Mouse (Mus musculus): ENCODE data around the gene Ccdc117. TPM values are rescaled to one million over a fixed set of nuclear protein-coding genes. Genes with fewer than 3 reads are reported as not detected.

The Ccdc117 gene
- total RNA-seq, 1 experiment: 27.4 TPM

DNA sequence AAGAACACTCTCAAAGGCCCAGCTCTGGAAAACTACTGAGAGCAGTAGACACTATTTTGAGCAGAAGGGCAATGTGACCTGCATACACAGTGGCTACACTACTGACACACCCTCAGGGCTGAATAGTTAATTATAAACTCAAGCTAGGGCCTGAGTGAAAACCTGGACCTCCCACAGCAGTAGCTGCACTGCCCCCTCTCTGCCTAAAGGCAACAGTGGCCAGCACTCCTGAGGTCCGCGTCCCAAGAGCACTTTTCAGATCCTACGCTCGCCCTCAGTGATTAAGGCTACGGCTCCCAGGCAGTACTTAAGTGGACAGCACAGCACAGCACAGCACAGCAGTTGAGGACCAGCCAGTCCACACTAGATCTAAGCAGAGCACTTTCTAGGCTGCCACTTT lies 8.9 kb downstream of the Ccdc117 start:
- no peak for DNase-seq (ENCODE audit: low read depth, low spot score)
- TF ChIP-seq HCFC1 (IDR thresholded peaks at IDR 0.05; ENCODE audit: borderline replicate concordance, insufficient read depth, low read length) (no peak), CHD2 (IDR thresholded peaks at IDR 0.05; ENCODE audit: low read depth, low read length) (no peak), ZC3H11A (IDR thresholded peaks at IDR 0.05; ENCODE audit: borderline replicate concordance, low read depth, low read length) (no peak), MAFK (IDR thresholded peaks at IDR 0.05; ENCODE audit: insufficient read depth, low read depth, low read length) (no peak), ZNF384 (IDR thresholded peaks at IDR 0.05; ENCODE audit: low read depth, low read length) (no peak)
- Histone ChIP-seq H3K9me3 (ENCODE audit: control insufficient read depth, insufficient read depth, low read depth, low read length) (no peaks in the 10 kb centered on the region), H3K27ac (ENCODE audit: insufficient read depth, low read depth, low read length, poor library complexity, severe bottlenecking) (no peak overlapping the region), H3K36me3 (ENCODE audit: control insufficient read depth, insufficient read depth, low read length, poor library complexity, severe bottlenecking) (peaks cover 59% of the 10 kb centered on the region), H3K4me1 (ENCODE audit: control insufficient read depth in 2 of 2, insufficient read depth in 2 of 2, low read length in 2 of 2, poor library complexity in 1 of 2) (0 out of 4 replicates have a peak, but pooled peaks cover 0 to 9% of the 10 kb centered on the region in 2 experiments), H3K4me3 (ENCODE audit: insufficient read depth in 1 of 2, low read depth in 1 of 2, low read length in 2 of 2, poor library complexity in 1 of 2, severe bottlenecking in 1 of 2) (no peak overlapping the region), H3K9ac (ENCODE audit: insufficient read depth, low read depth, low read length, poor library complexity, severe bottlenecking) (no peak overlapping the region)
- in situ Hi-C loops (cut with MboI; ENCODE audit: low sequenced_read_pairs in 2 of 2, unreplicated experiment in 2 of 2): loop anchor here in 1 of 2 experiments (5.0 kb wide), 1 partner anchor 46 kb away; no protein-coding TSS in a partner anchor

DNA sequence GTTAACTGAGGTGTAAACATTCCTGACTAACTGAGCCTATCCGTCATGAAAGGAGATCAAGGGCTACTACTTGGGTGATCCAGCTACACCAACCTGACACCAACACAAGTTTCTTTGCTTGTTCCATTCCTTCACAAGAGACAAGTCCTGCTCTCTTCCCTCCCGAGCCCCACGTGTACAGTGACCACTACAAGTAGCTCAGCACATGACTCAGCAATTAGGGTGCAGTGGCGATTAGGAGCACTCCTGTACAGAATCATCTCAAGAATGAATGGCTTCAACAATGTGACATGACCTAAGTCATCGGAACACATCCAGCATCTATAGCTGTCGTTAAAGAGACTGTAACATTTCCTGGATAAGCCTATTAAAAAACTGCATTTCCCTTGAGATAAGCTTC lies 11.3 kb downstream of the Ccdc117 start:
- Histone ChIP-seq H3K9ac (ENCODE audit: insufficient read depth, low read depth, low read length, poor library complexity, severe bottlenecking) (no peak overlapping the region), H3K4me1 (ENCODE audit: control insufficient read depth in 2 of 2, insufficient read depth in 2 of 2, low read length in 2 of 2, poor library complexity in 1 of 2) (0 out of 4 replicates have a peak, but pooled peaks cover 0 to 9% of the 10 kb centered on the region in 2 experiments), H3K4me3 (ENCODE audit: insufficient read depth in 1 of 2, low read depth in 1 of 2, low read length in 2 of 2, poor library complexity in 1 of 2, severe bottlenecking in 1 of 2) (no peak overlapping the region), H3K27ac (ENCODE audit: insufficient read depth, low read depth, low read length, poor library complexity, severe bottlenecking) (no peak overlapping the region), H3K9me3 (ENCODE audit: control insufficient read depth, insufficient read depth, low read depth, low read length) (no peaks in the 10 kb centered on the region), H3K36me3 (ENCODE audit: control insufficient read depth, insufficient read depth, low read length, poor library complexity, severe bottlenecking) (peaks cover 54% of the 10 kb centered on the region)
- in situ Hi-C loops (cut with MboI; ENCODE audit: low sequenced_read_pairs in 2 of 2, unreplicated experiment in 2 of 2): loop anchor here in 1 of 2 experiments (5.0 kb wide), 1 partner anchor 43 kb away; no protein-coding TSS in a partner anchor
- TF ChIP-seq ZNF384 (IDR thresholded peaks at IDR 0.05; ENCODE audit: low read depth, low read length) (no peak), HCFC1 (IDR thresholded peaks at IDR 0.05; ENCODE audit: borderline replicate concordance, insufficient read depth, low read length) (no peak), MAFK (IDR thresholded peaks at IDR 0.05; ENCODE audit: insufficient read depth, low read depth, low read length) (no peak; the same call in 1 of the 2 replicates), ZC3H11A (IDR thresholded peaks at IDR 0.05; ENCODE audit: borderline replicate concordance, low read depth, low read length) (no peak), CHD2 (IDR thresholded peaks at IDR 0.05; ENCODE audit: low read depth, low read length) (no peak)
- no peak for DNase-seq (ENCODE audit: low read depth, low spot score)

DNA sequence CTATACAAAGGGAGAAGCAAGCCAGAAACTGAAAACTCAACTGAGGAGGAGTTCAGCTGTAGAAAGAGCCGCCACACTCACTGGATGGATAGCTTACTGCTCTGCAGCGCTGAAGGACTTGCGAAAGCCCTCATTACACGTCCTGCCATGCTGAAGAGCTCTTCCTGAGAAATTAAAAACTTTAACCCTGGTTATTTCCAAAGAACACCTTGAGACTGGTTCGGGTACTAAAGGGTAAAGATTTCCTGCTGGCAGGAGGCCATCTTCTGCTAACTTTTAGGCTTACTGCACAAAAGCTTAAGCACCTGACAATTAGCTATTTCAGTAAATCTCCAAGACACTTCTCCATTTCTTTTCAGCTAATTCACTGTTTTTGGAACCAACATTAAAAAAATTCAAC lies 11.8 kb downstream of the Ccdc117 start:
- Histone ChIP-seq H3K4me1 (ENCODE audit: control insufficient read depth in 2 of 2, insufficient read depth in 2 of 2, low read length in 2 of 2, poor library complexity in 1 of 2) (0 out of 4 replicates have a peak, but pooled peaks cover 0 to 9% of the 10 kb centered on the region in 2 experiments), H3K9ac (ENCODE audit: insufficient read depth, low read depth, low read length, poor library complexity, severe bottlenecking) (no peak overlapping the region), H3K9me3 (ENCODE audit: control insufficient read depth, insufficient read depth, low read depth, low read length) (no peaks in the 10 kb centered on the region), H3K4me3 (ENCODE audit: insufficient read depth in 1 of 2, low read depth in 1 of 2, low read length in 2 of 2, poor library complexity in 1 of 2, severe bottlenecking in 1 of 2) (no peak overlapping the region), H3K27ac (ENCODE audit: insufficient read depth, low read depth, low read length, poor library complexity, severe bottlenecking) (no peak overlapping the region), H3K36me3 (ENCODE audit: control insufficient read depth, insufficient read depth, low read length, poor library complexity, severe bottlenecking) (peaks cover 56% of the 10 kb centered on the region)
- no peak for TF ChIP-seq ZNF384 (IDR thresholded peaks at IDR 0.05; ENCODE audit: low read depth, low read length)
- in situ Hi-C loops (cut with MboI; ENCODE audit: low sequenced_read_pairs in 2 of 2, unreplicated experiment in 2 of 2): loop anchor here in 1 of 2 experiments (5.0 kb wide), 1 partner anchor 43 kb away; no protein-coding TSS in a partner anchor
- no peak for DNase-seq (ENCODE audit: low read depth, low spot score)

DNA sequence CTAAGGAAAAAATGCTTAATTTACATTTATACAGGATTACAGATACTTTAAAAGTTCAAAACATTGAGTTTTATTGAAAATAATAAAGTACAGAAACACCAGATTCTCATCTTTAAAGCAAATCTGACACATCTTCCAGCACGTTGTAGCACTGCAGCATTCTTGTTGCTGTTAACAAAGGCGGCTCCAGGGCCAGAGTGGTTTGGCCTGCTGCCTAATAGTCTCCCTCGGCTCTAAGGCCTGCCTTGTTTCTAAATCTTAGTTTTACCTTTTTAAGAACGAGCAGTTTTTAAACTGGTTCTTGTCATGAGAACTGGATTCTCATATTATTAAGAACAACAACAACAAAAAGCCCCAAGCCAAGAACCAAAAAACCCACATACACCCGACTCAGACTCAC lies 13.1 kb downstream of the Ccdc117 start:
- Histone ChIP-seq H3K36me3 (ENCODE audit: control insufficient read depth, insufficient read depth, low read length, poor library complexity, severe bottlenecking) (peaks cover 57% of the 10 kb centered on the region), H3K9me3 (ENCODE audit: control insufficient read depth, insufficient read depth, low read depth, low read length) (no peaks in the 10 kb centered on the region), H3K4me1 (ENCODE audit: control insufficient read depth in 2 of 2, insufficient read depth in 2 of 2, low read length in 2 of 2, poor library complexity in 1 of 2) (peaks cover 0 to 9% of the 10 kb centered on the region in 2 experiments; a peak in 1 of 4 replicates), H3K9ac (ENCODE audit: insufficient read depth, low read depth, low read length, poor library complexity, severe bottlenecking) (no peak overlapping the region), H3K27ac (ENCODE audit: insufficient read depth, low read depth, low read length, poor library complexity, severe bottlenecking) (no peak overlapping the region), H3K4me3 (ENCODE audit: insufficient read depth in 1 of 2, low read depth in 1 of 2, low read length in 2 of 2, poor library complexity in 1 of 2, severe bottlenecking in 1 of 2) (no peak overlapping the region)
- in situ Hi-C loops (cut with MboI; ENCODE audit: low sequenced_read_pairs in 2 of 2, unreplicated experiment in 2 of 2): no loop called here
- TF ChIP-seq ZNF384 (IDR thresholded peaks at IDR 0.05; ENCODE audit: low read depth, low read length) (no peak), MAFK (IDR thresholded peaks at IDR 0.05; ENCODE audit: insufficient read depth, low read depth, low read length) (no peak), ZC3H11A (IDR thresholded peaks at IDR 0.05; ENCODE audit: borderline replicate concordance, low read depth, low read length) (no peak)
- no peak for DNase-seq (ENCODE audit: low read depth, low spot score)

Data from ES-E14 (cell line).